Mouse (Mus musculus): Measurements from ENCODE around the gene Arid5b. TPM values are rescaled to one million over a fixed set of nuclear protein-coding genes. Genes with fewer than 3 reads are reported as not detected.

The Arid5b gene
- polyA plus RNA-seq, 2 experiments: 1.3 to 3.3 TPM

DNA sequence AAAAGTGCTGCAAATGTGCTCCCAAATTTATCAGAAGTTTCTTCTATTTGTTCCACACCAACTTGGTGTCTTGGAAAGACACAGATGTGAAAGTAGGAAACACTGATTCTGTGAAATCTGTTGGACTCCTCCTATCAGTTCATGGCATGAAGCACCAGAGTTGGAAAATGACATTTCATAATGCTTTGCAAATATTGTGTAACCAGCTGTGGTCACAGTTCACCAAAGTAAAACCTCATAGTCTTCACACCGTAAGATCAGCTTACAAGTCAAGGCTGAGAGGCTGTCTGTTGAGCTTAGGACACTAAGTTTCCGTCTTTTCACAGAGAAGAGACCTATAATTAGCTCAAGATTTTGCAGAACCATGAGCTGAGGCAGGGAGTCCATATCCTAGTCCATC lies 153.6 kb downstream of the Arid5b start:
- no peak for TF ChIP-seq CTCF (IDR thresholded peaks at IDR 0.05; ENCODE audit: low read depth)
- no peak for TF ChIP-seq EP300 (IDR thresholded peaks at IDR 0.05; ENCODE audit: low read depth)
- peaks cover 9 to 25% of the 10 kb centered on the region in 2 experiments for H3K4me1 ChIP-seq (replicated peaks; ENCODE audit: control insufficient read depth in 2 of 2, insufficient read depth in 2 of 2, low read length in 1 of 2)
- no peaks in the 10 kb centered on the region for H3K36me3 ChIP-seq (replicated peaks; ENCODE audit: control insufficient read depth, insufficient read depth, low read depth)
- H3K9me3 ChIP-seq (ENCODE audit: control insufficient read depth, low read length): no peaks in the 10 kb centered on the region
- H3K27ac ChIP-seq: no peak overlapping the region
- no peak overlapping the region for H3K9ac ChIP-seq (replicated peaks)
- no peak overlapping the region for H3K4me2 ChIP-seq (ENCODE audit: low read depth)
- no peak overlapping the region for H3K4me3 ChIP-seq (ENCODE audit: insufficient read depth in 1 of 2, low read depth in 2 of 2, low read length in 2 of 2)
- H3K27me3 ChIP-seq (ENCODE audit: control insufficient read depth, insufficient read depth, low read length): no peaks in the 10 kb centered on the region
- peak in 1 of 3 experiments; percentile 27 for DNase-seq (ENCODE audit: low read depth in 3 of 3, low spot score in 3 of 3)
- 28% methylated on average over 2 of the region's 2 CpGs for WGBS (ENCODE audit: insufficient replicate concordance)
- ATAC-seq (ENCODE audit: insufficient read depth): peak; percentile 35; the same call in 1 of the 2 replicates

DNA sequence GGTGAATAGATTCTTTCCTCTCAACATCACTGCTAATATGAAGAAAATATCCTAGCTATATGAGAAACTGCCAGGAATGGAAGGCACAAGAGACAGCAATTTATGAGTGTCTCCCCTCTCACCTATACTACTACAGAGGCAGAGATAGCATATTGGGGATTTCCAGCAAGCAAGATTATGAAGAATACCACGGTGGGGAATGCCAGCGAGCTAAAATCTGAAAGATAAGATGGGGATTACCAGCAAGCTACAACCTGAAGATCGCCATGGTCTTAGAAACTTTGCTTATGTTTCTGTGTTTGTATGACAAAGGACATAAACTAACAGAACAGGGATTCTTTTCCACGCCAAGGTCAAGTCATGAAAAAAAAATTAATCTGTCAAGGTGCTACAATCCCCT lies 155.1 kb downstream of the Arid5b start:
- DNase-seq (ENCODE audit: low read depth in 3 of 3, low spot score in 3 of 3) (no peak), ATAC-seq (ENCODE audit: insufficient read depth) (no peak)
- Histone ChIP-seq H3K36me3 (replicated peaks; ENCODE audit: control insufficient read depth, insufficient read depth, low read depth) (no peaks in the 10 kb centered on the region), H3K27ac (no peak overlapping the region), H3K9ac (replicated peaks) (no peak overlapping the region), H3K4me3 (ENCODE audit: insufficient read depth in 1 of 2, low read depth in 2 of 2, low read length in 2 of 2) (no peak overlapping the region), H3K4me1 (replicated peaks; ENCODE audit: control insufficient read depth in 2 of 2, insufficient read depth in 2 of 2, low read length in 1 of 2) (peaks cover 9 to 26% of the 10 kb centered on the region in 2 experiments), H3K9me3 (ENCODE audit: control insufficient read depth, low read length) (no peaks in the 10 kb centered on the region), H3K4me2 (ENCODE audit: low read depth) (no peak overlapping the region), H3K27me3 (ENCODE audit: control insufficient read depth, insufficient read depth, low read length) (no peaks in the 10 kb centered on the region)
- 57% methylated on average over 4 of the region's 4 CpGs for WGBS (ENCODE audit: insufficient replicate concordance)
- no peak for TF ChIP-seq EP300 (IDR thresholded peaks at IDR 0.05; ENCODE audit: low read depth)
- TF ChIP-seq CTCF (IDR thresholded peaks at IDR 0.05; ENCODE audit: low read depth): no peak

DNA sequence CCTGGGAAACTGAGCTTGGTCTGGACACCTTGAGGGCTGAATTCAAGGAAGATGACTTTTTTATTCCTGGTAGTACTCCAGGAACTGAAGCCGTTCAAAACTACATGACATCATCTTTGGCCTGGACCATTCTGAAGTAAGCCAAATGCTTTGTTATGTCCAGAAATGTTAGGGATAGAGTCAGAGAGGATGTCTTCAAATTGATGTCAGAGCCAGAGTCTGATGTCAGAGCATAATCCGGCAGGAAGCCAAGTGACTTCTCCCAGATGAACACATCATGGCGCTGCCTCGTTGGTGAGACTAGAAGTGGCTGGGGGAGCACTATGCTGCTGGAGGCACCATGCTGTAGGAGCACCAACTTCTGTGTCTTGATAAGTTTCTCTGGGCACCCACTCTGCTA lies 156.6 kb downstream of the Arid5b start:
- H3K36me3 ChIP-seq (replicated peaks; ENCODE audit: control insufficient read depth, insufficient read depth, low read depth): no peaks in the 10 kb centered on the region
- whole genome bisulfite sequencing (ENCODE audit: insufficient replicate concordance): 68% methylated on average over 4 of the region's 4 CpGs
- DNase-seq (ENCODE audit: low read depth in 3 of 3, low spot score in 3 of 3): no peak

DNA sequence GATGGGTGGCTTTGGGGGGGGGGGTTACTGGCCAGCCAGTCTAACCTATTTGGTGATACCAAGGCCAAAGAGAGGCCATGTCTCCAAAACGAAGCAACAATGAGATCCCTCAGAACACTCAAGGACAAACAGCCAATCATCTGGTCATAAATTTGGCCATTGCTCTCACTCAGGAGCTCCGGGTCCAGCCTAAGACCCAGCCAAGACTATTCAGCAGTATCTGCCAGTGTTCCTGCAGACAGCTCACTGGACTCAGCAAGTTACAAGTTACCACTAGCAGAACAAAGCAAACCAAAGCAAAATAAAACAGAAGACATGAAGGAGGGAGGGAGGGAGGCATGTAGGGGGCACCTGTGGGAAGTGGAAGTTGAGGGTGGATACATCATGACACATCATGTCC lies 157.3 kb downstream of the Arid5b start:
- no peak for TF ChIP-seq EP300 (IDR thresholded peaks at IDR 0.05; ENCODE audit: low read depth)
- no peak for TF ChIP-seq CTCF (IDR thresholded peaks at IDR 0.05; ENCODE audit: low read depth)
- H3K27me3 ChIP-seq (ENCODE audit: control insufficient read depth, insufficient read depth, low read length): no peaks in the 10 kb centered on the region
- no peak for ATAC-seq (ENCODE audit: insufficient read depth)
- no peak for DNase-seq (ENCODE audit: low read depth in 3 of 3, low spot score in 3 of 3)
- no peak overlapping the region for H3K4me2 ChIP-seq (ENCODE audit: low read depth)
- no peak overlapping the region for H3K4me3 ChIP-seq (ENCODE audit: insufficient read depth in 1 of 2, low read depth in 2 of 2, low read length in 2 of 2)
- no peaks in the 10 kb centered on the region for H3K36me3 ChIP-seq (replicated peaks; ENCODE audit: control insufficient read depth, insufficient read depth, low read depth)
- H3K4me1 ChIP-seq (replicated peaks; ENCODE audit: control insufficient read depth in 2 of 2, insufficient read depth in 2 of 2, low read length in 1 of 2): peaks cover 4 to 15% of the 10 kb centered on the region in 2 experiments
- 65% methylated on average over 2 of the region's 2 CpGs for WGBS (ENCODE audit: insufficient replicate concordance)
- H3K9me3 ChIP-seq (ENCODE audit: control insufficient read depth, low read length): no peaks in the 10 kb centered on the region
- no peak overlapping the region for H3K27ac ChIP-seq
- no peak overlapping the region for H3K9ac ChIP-seq (replicated peaks)

More for the DNA sequence above, 156.6 kb downstream of the Arid5b start:
- Histone ChIP-seq H3K27ac (no peak overlapping the region), H3K27me3 (ENCODE audit: control insufficient read depth, insufficient read depth, low read length) (no peaks in the 10 kb centered on the region), H3K9ac (replicated peaks) (no peak overlapping the region), H3K4me1 (replicated peaks; ENCODE audit: control insufficient read depth in 2 of 2, insufficient read depth in 2 of 2, low read length in 1 of 2) (peaks cover 7 to 18% of the 10 kb centered on the region in 2 experiments), H3K4me2 (ENCODE audit: low read depth) (no peak overlapping the region), H3K4me3 (ENCODE audit: insufficient read depth in 1 of 2, low read depth in 2 of 2, low read length in 2 of 2) (no peak overlapping the region), H3K9me3 (ENCODE audit: control insufficient read depth, low read length) (no peaks in the 10 kb centered on the region)
- no peak for ATAC-seq (ENCODE audit: insufficient read depth)
- no peak for TF ChIP-seq CTCF (IDR thresholded peaks at IDR 0.05; ENCODE audit: low read depth)
- TF ChIP-seq EP300 (IDR thresholded peaks at IDR 0.05; ENCODE audit: low read depth): no peak

DNA sequence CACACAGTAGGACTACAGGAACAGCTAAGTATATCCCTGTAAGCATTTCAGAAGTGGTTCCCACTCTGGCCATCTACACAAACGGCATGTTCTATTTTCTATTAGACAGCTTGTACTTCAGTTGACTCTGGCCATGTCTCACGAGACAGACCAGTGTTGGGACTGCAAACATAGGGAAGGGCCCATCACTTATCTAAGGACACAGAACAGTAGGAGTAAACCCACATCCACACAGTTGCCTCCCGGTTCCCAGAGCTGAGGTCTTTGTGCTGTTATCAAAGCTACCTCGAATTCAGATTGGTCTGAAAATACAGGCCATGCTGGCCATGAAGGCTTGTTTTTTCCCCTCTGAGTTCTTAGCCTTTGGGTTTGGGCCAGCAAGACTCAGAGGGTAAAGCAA lies 158.5 kb downstream of the Arid5b start:
- peak; percentile 53; the same call in 1 of the 2 replicates for ATAC-seq (ENCODE audit: insufficient read depth)
- H3K36me3 ChIP-seq (replicated peaks; ENCODE audit: control insufficient read depth, insufficient read depth, low read depth): no peaks in the 10 kb centered on the region
- no peaks in the 10 kb centered on the region for H3K27me3 ChIP-seq (ENCODE audit: control insufficient read depth, insufficient read depth, low read length)
- H3K4me2 ChIP-seq (ENCODE audit: low read depth): no peak overlapping the region
- H3K27ac ChIP-seq: no peak overlapping the region
- WGBS (ENCODE audit: insufficient replicate concordance): 22% methylated on average over 4 of the region's 4 CpGs
- H3K9me3 ChIP-seq (ENCODE audit: control insufficient read depth, low read length): no peaks in the 10 kb centered on the region
- no peak overlapping the region for H3K4me3 ChIP-seq (ENCODE audit: insufficient read depth in 1 of 2, low read depth in 2 of 2, low read length in 2 of 2)
- H3K9ac ChIP-seq (replicated peaks): no peak overlapping the region
- TF ChIP-seq CTCF (IDR thresholded peaks at IDR 0.05; ENCODE audit: low read depth) (no peak), EP300 (IDR thresholded peaks at IDR 0.05; ENCODE audit: low read depth) (no peak)
- H3K4me1 ChIP-seq (replicated peaks; ENCODE audit: control insufficient read depth in 2 of 2, insufficient read depth in 2 of 2, low read length in 1 of 2): peaks cover 0 to 11% of the 10 kb centered on the region in 2 experiments
- DNase-seq (ENCODE audit: low read depth in 3 of 3, low spot score in 3 of 3): no peak

All from liver, embryonic 14.5 days (tissue).